Mouse (Mus musculus) C2C12 (cell line): ENCODE results near the gene Cep70.

Experiments
- CTCF ChIP-seq: IDR thresholded peaks from one replicate; pipeline ENCODE4 v1.5.1; 2011; ENCODE audit not compliant: control insufficient read depth, insufficient read depth, insufficient read length
- FOSL1 ChIP-seq: IDR thresholded peaks from one replicate; pipeline ENCODE4 v1.8.0; 2011; ENCODE audit warnings: mild to moderate bottlenecking, low read length; ENCODE audit not compliant: poor library complexity, insufficient read depth, severe bottlenecking
- MAX ChIP-seq: IDR thresholded peaks from one replicate; pipeline ENCODE4 v1.6.1; 2011; ENCODE audit warnings: mild to moderate bottlenecking, control low read depth

GRCm38 (mm10) chr9:99256821-99257220, 13.7 kb downstream of the Cep70 start:
- TF ChIP-seq CTCF (no peak), FOSL1 (no peak), MAX (no peak)
